Mouse (Mus musculus) gastrocnemius, postnatal 14 days (tissue): ENCODE measurements around the gene Rasd2. TPM values are rescaled to one million over a fixed set of nuclear protein-coding genes. Genes with fewer than 3 reads are reported as not detected.
A peak's percentile ranks its signal among the peaks of the same experiment; 100 is the strongest.

ENCODE experiments used
- DNase-seq: peaks from one replicate; pipeline ENCODE4 v3.0.0; 2021; ENCODE audit warnings: mixed read lengths
- intact Hi-C: fragments of 180-260 bp; cut with DNase I; formaldehyde crosslinking; loops from one replicate; pipeline ENCODE4 v1.15.1; 2025; ENCODE audit warnings: low total_unique reads
- long read RNA-seq, 2 experiments: library from polyadenylated mRNA; stranded (forward); transcript quantifications; one replicate each; pipeline ENCODE4 v2.0.0; 2021
- total RNA-seq, 2 experiments: library from RNA; stranded (reverse); gene quantifications; 2 replicates each; pipeline ENCODE4 v1.2.3; 2021

Gene Rasd2
- 1 to 10 TPM; 1.3 to 1.6 TPM for total RNA-seq
- long read RNA-seq, experiment 1 = 0 reads
- long read RNA-seq, experiment 2 = 0 reads

- intact Hi-C loops = no loop called here
- DNase-seq = no peak
These were observed at the start of gene Rasd2 for GRCm38 (mm10) chr8:75213686-75214085. TSS of gene Rasd2 (plus strand) at chr8:75213944.

DNA sequence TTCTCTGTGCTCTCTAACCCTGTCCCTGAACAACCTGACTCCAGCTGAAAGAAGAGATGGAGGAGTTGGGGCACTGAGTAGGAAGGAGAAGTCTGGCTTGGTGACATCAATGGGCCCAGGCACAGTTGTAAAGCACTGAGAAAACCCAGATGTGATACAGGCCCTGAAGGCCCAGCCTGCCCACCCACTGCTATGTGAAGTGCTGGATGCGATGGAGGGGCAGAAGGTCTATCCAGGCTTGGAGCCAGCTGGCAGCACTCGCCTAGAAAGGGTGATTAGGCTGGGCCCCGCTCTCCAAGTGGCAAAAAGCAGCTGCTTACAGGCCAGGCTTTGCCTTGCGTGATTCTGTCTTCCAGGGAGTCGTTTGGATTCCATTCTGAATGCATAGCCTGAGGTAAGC, 44.4 kb upstream of the Rasd2 start:
- intact Hi-C loops = no loop called here
- no peak for DNase-seq

GRCm38 (mm10) chr8:75172009-75172685, 41.6 kb upstream of the Rasd2 start:
- DNase-seq = no peak
- intact Hi-C loops = no loop called here

GRCm38 (mm10) chr8:75193022-75193421, 20.7 kb upstream of the Rasd2 start:
- no peak for DNase-seq
- intact Hi-C loops = no loop called here

GRCm38 (mm10) chr8:75194473-75195071, 19.2 kb upstream of the Rasd2 start:
- intact Hi-C loops = no loop called here
- DNase-seq = no peak

DNA sequence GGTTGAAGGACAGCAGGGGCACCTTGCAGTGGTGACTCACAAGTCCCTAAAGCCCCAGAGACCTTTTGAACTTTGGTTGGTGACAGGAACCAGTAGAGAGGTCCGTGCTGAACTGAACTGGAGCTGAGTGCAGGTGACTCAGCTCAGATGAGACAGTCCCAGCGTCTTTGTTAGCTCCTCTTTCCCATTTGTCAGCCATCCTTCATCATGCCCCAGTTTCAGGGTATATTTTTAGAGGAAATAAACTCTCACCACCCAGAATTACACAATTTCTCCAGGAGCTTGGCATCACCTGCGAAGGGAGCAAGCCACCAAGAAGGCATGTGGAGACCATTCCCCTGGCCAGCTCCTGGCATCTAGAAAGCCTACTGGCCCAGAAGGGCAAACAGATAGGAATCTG, 16.6 kb upstream of the Rasd2 start:
- intact Hi-C loops = no loop called here
- no peak for DNase-seq

DNA sequence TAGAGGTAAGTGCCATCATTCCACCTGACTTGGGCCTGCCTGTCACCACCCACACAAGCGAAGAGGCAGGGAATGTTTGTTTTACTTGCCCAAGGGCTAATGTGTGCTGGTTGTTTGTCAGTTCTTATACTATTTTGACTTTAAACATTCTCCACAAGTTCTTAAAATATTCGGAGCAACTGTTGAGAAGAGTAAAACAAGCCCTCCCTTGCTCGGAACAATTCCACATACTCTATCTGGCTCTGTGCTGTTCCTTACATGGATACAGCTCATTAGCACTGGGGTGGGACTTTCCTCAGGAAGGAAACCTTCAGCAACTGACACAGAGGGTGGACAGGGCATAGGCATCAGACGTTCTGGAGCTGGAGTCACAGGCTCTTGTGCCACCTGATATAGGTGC, 15.9 kb upstream of the Rasd2 start:
- no peak for DNase-seq

GRCm38 (mm10) chr8:75198300-75198699, 15.4 kb upstream of the Rasd2 start:
- intact Hi-C loops = no loop called here
- DNase-seq = no peak

More for the DNA sequence above, 15.9 kb upstream of the Rasd2 start:
- intact Hi-C loops = no loop called here

GRCm38 (mm10) chr8:75198988-75199765, 14.6 kb upstream of the Rasd2 start:
- no peak for DNase-seq
- intact Hi-C loops = no loop called here

DNA sequence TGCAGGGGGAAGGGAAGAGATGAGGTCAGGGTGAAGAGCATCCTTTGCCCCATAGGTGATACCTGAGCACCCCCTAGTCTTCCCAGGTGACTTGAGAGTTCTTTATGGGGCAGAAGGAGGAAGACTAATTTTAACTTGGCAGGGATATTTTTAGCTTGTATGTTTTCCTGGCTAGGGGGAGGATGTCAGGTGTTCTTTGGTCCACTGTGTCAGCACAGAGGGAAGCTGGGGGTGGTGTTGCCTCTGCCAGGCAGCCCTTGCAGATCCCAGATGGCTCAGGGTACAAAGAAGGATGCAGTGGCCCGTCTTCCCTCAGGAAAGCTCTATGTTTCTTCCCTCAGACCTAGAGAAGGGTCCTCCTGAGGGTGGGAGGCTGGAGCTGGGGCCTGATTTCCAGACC, 13.8 kb upstream of the Rasd2 start:
- intact Hi-C loops = no loop called here
- DNase-seq = no peak

- DNase-seq = no peak
- intact Hi-C loops = no loop called here
These were observed 11.6 kb upstream of the Rasd2 start for GRCm38 (mm10) chr8:75202041-75202656.

GRCm38 (mm10) chr8:75202913-75203312, 10.8 kb upstream of the Rasd2 start:
- no peak for DNase-seq
- intact Hi-C loops = no loop called here

DNA sequence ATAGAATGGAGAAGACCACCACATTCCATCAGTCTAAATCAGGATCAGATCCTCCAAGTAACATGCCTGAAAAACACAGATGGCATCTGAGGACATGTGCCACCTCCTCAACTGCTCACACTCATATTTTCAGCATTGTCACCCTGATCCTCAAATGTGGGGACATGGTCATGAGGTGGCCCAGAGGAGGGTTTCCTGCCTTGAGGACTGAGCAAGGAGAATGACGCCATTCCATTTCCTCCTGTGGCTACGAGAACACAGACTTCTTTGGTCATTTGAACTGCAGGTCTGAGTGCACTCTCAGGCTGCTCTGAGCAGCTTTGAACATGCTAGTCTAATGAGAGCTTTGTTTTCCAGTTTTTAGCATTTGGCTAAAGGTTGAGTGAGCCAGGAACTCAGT, 10.3 kb upstream of the Rasd2 start:
- no peak for DNase-seq
- intact Hi-C loops = no loop called here

DNA sequence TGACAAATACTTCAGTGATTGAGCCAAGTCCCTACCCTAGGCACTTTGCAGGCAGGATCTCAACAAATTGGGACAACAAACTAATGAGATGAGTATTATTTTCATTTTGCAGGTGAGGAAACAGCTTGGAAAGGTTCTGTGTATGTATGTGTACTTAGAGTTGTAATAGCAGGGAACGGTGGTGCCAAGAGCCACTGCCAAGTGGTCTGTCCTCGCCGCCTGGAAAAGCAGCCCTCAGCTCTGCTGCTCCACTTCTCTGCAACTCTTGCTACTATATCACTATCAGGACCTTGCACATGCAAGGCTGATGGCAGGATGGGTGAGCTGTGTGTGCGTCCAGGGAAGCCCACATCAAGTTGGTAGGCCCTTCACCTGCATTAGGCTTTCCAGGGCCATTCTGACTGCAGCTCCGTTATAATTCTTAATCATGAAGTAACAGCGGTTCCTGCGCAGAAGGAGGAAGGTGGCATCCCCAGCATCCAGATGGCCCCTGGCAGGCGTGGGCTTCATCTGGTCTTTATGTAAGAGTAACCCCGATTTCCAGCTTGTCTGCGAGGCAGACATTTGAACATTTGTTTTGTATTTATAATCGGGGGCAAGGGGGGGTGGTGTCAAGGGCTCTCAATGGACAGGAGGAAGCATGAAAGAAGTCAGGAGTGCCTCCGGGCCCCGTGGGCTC, 9.4 kb upstream of the Rasd2 start:
- intact Hi-C loops = no loop called here
- no peak for DNase-seq

- DNase-seq = no peak
- intact Hi-C loops = no loop called here
These were observed 2.3 kb upstream of the Rasd2 start for GRCm38 (mm10) chr8:75211461-75211860.

- intact Hi-C loops = no loop called here
- peak; percentile 81 for DNase-seq
These were observed 975 bp upstream of the Rasd2 start for GRCm38 (mm10) chr8:75212631-75213306.

- intact Hi-C loops = no loop called here
- no peak for DNase-seq
These were observed 465 bp upstream of the Rasd2 start for GRCm38 (mm10) chr8:75213307-75213651.

DNA sequence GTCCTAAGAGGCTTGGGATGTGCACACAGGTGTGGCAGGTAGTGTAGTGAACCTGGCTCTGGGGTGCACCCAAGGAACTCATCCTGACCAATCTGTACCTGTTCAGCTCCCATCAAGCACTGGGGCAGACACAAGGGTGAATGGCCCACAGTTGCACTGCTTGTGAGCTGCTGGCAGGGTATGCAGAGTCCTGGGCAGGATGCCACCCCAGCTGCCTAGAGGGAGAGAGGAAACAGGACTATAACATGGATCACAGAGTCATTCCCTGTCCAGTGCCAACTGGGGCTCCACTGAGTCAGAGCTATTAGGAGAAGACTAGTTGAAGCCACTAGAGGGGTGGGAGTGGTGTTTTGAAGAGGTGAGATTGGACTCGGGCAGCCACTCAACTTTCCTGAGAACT, 1.3 kb downstream of the Rasd2 start:
- peak; percentile 42 for DNase-seq
- intact Hi-C loops = loop anchor here (5.0 kb wide), 2 partner anchors 78 to 143 kb away; no protein-coding TSS in a partner anchor

- intact Hi-C loops = loop anchor here (5.0 kb wide), 2 partner anchors 79 to 144 kb away; no protein-coding TSS in a partner anchor
- no peak for DNase-seq
These were observed 2.2 kb downstream of the Rasd2 start for GRCm38 (mm10) chr8:75215931-75216330.
